Mouse (Mus musculus) intestine, postnatal 0 days (tissue): Measurements from ENCODE around the gene Slc22a1. TPM values are rescaled to one million over a fixed set of nuclear protein-coding genes. Genes with fewer than 3 reads are reported as not detected.

ENCODE experiments used
- ATAC-seq: fragments of 200-750 bp; cut with Nextera tagmentation; 2 replicates; pipeline ENCODE4 v1.8.0; 2017; ENCODE audit warnings: mild to moderate bottlenecking, moderate TSS enrichment, moderate library complexity
- H3K27ac ChIP-seq: fragments of 300-500 bp; sonication (generic); 2 replicates; pipeline ENCODE4 v1.5.1; 2014; ENCODE audit warnings: mild to moderate bottlenecking, low read depth, low read length, moderate library complexity
- H3K27me3 ChIP-seq: fragments of 300-500 bp; sonication (generic); replicated peaks from 2 replicates; pipeline ENCODE4 v1.6.1; 2014; ENCODE audit warnings: low read length, mixed read lengths; ENCODE audit not compliant: control insufficient read depth, insufficient read depth
- H3K36me3 ChIP-seq: fragments of 300-500 bp; sonication (generic); 2 replicates; pipeline ENCODE4 v1.6.1; 2014; ENCODE audit warnings: mild to moderate bottlenecking, moderate library complexity; ENCODE audit not compliant: control insufficient read depth, insufficient read depth
- H3K4me1 ChIP-seq: fragments of 300-500 bp; sonication (generic); replicated peaks from 2 replicates; pipeline ENCODE4 v1.6.1; 2014; ENCODE audit warnings: antibody characterized with exemption, low read length, mixed read lengths; ENCODE audit not compliant: control insufficient read depth, insufficient read depth
- H3K4me2 ChIP-seq: fragments of 300-500 bp; sonication (generic); replicated peaks from 2 replicates; pipeline ENCODE4 v1.6.1; 2014; ENCODE audit warnings: low read depth, mild to moderate bottlenecking, moderate library complexity
- H3K4me3 ChIP-seq: fragments of 300-500 bp; sonication (generic); 2 replicates; pipeline ENCODE4 v1.5.1; 2014; ENCODE audit warnings: low read depth, low read length
- H3K9ac ChIP-seq: fragments of 300-500 bp; sonication (generic); 2 replicates; pipeline ENCODE4 v1.6.1; 2014; ENCODE audit warnings: mild to moderate bottlenecking, low read depth, low read length
- H3K9me3 ChIP-seq: fragments of 300-500 bp; sonication (generic); 2 replicates; pipeline ENCODE4 v1.6.1; 2016; ENCODE audit warnings: mixed run types; ENCODE audit not compliant: control insufficient read depth
- CTCF ChIP-seq: sonication (generic); IDR thresholded peaks from 2 replicates; pipeline ENCODE4 v1.5.1; 2016; ENCODE audit warnings: low read depth, mild to moderate bottlenecking, control low read depth, antibody characterized with exemption, moderate library complexity
- WGBS: fragments of 180-500 bp; shearing (Covaris S2); extraction: QIAGEN DNeasy Blood & Tissue Kit; methylation state at CpG from one replicate; pipeline ENCODE4 v1.1.7; 2014; 5-methylcytosine and 5-hydroxymethylcytosine counted together
- polyA plus RNA-seq: library from polyadenylated mRNA; unstranded; fragments of >200 nt; fragmentation: Nextera tagmentation; extraction: Ambion mirVana; gene quantifications from 2 replicates; pipeline ENCODE4 v1.2.1, GENCODE M21; 2015

The Slc22a1 gene
- polyA plus RNA-seq, 1 experiment from 2014 or later: 3.1 TPM

- 44% methylated on average over 7 of the region's 7 CpGs for WGBS
- Histone ChIP-seq H3K9ac (no peak overlapping the region), H3K27ac (no peak overlapping the region; the same call in 1 of the 2 replicates), H3K4me1 (peaks cover 3% of the 10 kb centered on the region; the same call in 1 of the 2 replicates), H3K4me2 (no peak overlapping the region), H3K36me3 (no peaks in the 10 kb centered on the region), H3K9me3 (no peaks in the 10 kb centered on the region), H3K4me3 (no peak overlapping the region), H3K27me3 (no peaks in the 10 kb centered on the region)
- no peak for TF ChIP-seq CTCF
- ATAC-seq: no peak
Measured at GRCm38 (mm10) chr17:12668478-12669362, 6.9 kb downstream of the Slc22a1 start.

DNA sequence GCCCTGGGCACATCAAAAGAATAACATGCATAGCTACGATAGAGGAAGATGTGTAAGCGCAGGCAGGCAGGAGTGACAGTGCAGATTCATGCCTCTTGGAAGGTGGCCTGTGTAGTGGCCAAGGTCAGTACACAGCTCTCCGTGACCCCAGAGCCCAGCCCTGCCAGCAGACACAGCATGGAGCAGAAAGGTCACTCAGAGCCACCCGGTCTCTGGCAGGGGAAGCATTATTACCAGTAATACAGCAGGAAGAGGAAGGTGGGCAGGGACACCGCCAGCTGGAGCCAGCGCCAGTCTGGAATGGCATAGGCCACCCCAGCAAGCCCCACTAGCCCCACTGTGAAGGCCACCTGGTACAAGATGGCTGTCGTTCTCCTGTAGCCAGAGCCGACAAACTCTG lies 11.5 kb downstream of the Slc22a1 start:
- Histone ChIP-seq H3K27me3 (no peaks in the 10 kb centered on the region), H3K36me3 (no peaks in the 10 kb centered on the region; the same call in 1 of the 2 replicates), H3K4me3 (no peak overlapping the region), H3K4me2 (no peak overlapping the region), H3K9me3 (no peaks in the 10 kb centered on the region), H3K4me1 (no peaks in the 10 kb centered on the region), H3K9ac (no peak overlapping the region), H3K27ac (no peak overlapping the region)
- ATAC-seq: no peak
- 68% methylated on average over 8 of the region's 8 CpGs for WGBS
- TF ChIP-seq CTCF: no peak

GRCm38 (mm10) chr17:12660572-12661260 lies 14.9 kb downstream of the Slc22a1 start:
- H3K9me3 ChIP-seq: no peaks in the 10 kb centered on the region
- no peak overlapping the region for H3K9ac ChIP-seq
- no peak for ATAC-seq
- H3K4me1 ChIP-seq: no peaks in the 10 kb centered on the region
- TF ChIP-seq CTCF: peak; percentile 81
- no peaks in the 10 kb centered on the region for H3K27me3 ChIP-seq
- H3K4me3 ChIP-seq: no peak overlapping the region
- H3K4me2 ChIP-seq: no peak overlapping the region
- no peak overlapping the region for H3K27ac ChIP-seq
- WGBS: 76% methylated on average over 13 of the region's 13 CpGs
- no peaks in the 10 kb centered on the region; the same call in 1 of the 2 replicates for H3K36me3 ChIP-seq

GRCm38 (mm10) chr17:12659233-12659632 lies 16.4 kb downstream of the Slc22a1 start:
- Histone ChIP-seq H3K36me3 (no peaks in the 10 kb centered on the region; the same call in 1 of the 2 replicates), H3K9me3 (no peaks in the 10 kb centered on the region), H3K4me1 (no peaks in the 10 kb centered on the region), H3K4me2 (no peak overlapping the region), H3K4me3 (no peak overlapping the region), H3K27ac (no peak overlapping the region), H3K27me3 (no peaks in the 10 kb centered on the region), H3K9ac (no peak overlapping the region)
- no peak for TF ChIP-seq CTCF
- ATAC-seq: peak; percentile 48; the same call in 1 of the 2 replicates
- WGBS: 66% methylated on average over 10 of the region's 10 CpGs

DNA sequence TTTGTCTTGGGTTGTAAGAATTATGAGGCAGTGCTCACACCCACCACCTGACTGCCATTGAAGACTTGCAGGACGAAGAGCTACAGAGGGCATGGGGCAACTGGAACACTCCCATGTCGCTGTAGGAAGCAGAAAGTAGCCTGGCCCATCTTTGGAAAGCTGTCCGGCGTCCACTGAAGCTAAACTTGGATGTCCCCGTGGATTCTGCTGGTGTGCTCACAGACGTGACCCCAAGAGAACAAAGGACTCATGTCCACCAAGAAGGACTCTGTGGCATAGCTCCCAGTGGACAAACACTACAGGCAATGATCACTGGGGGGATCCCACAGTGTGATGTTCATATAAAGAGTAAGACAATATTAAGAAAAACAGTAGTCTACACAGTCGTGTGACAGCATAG lies 16.8 kb downstream of the Slc22a1 start:
- Histone ChIP-seq H3K9me3 (no peaks in the 10 kb centered on the region), H3K27ac (no peak overlapping the region), H3K4me1 (no peaks in the 10 kb centered on the region), H3K27me3 (no peaks in the 10 kb centered on the region), H3K4me3 (no peak overlapping the region), H3K36me3 (no peaks in the 10 kb centered on the region; the same call in 1 of the 2 replicates), H3K9ac (no peak overlapping the region), H3K4me2 (no peak overlapping the region)
- 78% methylated on average over 7 of the region's 7 CpGs for WGBS
- TF ChIP-seq CTCF: no peak
- 0 out of 2 replicates have a peak, but pooled peaks have one; percentile 6 for ATAC-seq

DNA sequence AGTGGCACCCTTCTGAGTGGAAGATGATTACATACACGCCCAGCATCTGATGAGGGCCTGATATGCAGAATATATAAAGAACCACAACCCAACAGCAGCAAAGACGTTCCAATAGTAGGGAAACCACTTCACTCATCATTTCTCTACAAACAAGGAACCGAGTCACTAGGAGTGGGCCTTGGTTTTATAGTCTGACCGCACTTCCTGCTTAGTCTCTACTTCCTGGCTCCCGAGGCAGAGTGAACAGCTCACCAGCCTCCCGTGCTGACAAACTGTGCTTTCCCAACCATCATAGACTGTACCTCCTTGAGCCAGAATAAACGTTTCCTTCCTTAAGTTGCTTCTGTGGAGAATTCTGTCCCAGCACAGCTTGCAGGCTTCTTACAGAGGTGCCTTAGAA lies 19.8 kb downstream of the Slc22a1 start:
- WGBS: 54% methylated on average over 7 of the region's 7 CpGs
- Histone ChIP-seq H3K9me3 (no peaks in the 10 kb centered on the region), H3K36me3 (no peaks in the 10 kb centered on the region), H3K9ac (no peak overlapping the region), H3K27me3 (no peaks in the 10 kb centered on the region), H3K27ac (no peak overlapping the region), H3K4me1 (no peaks in the 10 kb centered on the region), H3K4me2 (no peak overlapping the region), H3K4me3 (no peak overlapping the region)
- no peak for ATAC-seq
- TF ChIP-seq CTCF: no peak
